ENCODE assay signal across 17 mouse cellular contexts in genomic region chr1:95448962-95449558, GRCm38 (mm10).
A peak's percentile ranks its signal among the peaks of the same experiment; 100 is the strongest.
DNase-seq lines count a peak whose midpoint lies in the region; ATAC-seq lines count a peak whose summit lies in the region.
"Had no signal": no experiment of that assay in that cellular context is flagged by ENCODE, and none has a peak within 500 bp of the region (broad histone marks: within the 10 kb centered on the region; RNA-seq: fewer than 3 reads in every experiment).

No protein-coding gene starts in this region.

- WGBS in hindbrain, embryonic 13.5 days = 71% methylated on average over 7 of the region's 7 CpGs
- 85% methylated on average over 7 of the region's 7 CpGs for WGBS in hindbrain, embryonic 10.5 days
- 46% methylated on average over 7 of the region's 7 CpGs for WGBS in neural tube, embryonic 15.5 days
- WGBS in embryonic facial prominence, embryonic 10.5 days = 83% methylated on average over 7 of the region's 7 CpGs

- peak; percentile 77 for ATAC-seq in hindbrain, embryonic 13.5 days (ENCODE audit: low FRiP score)
- peak; percentile 12; the same call in 1 of the 2 replicates for ATAC-seq in granulocyte monocyte progenitor cell, adult 5-6 weeks (replicated peaks; ENCODE audit: poor library complexity, severe bottlenecking)
- ATAC-seq in neural tube, embryonic 15.5 days (ENCODE audit: low FRiP score) = peak; percentile 87
- ATAC-seq: forebrain, embryonic 13.5 days had no signal

- no peak overlapping the region for H3K4me3 ChIP-seq in hindbrain, embryonic 13.5 days
- no peak overlapping the region for H3K4me3 ChIP-seq in hindbrain, embryonic 10.5 days
- H3K4me3 ChIP-seq in neural tube, embryonic 15.5 days (replicated peaks) = no peak overlapping the region
- no peak overlapping the region for H3K4me3 ChIP-seq in embryonic facial prominence, embryonic 10.5 days
- H3K4me3 ChIP-seq: forebrain, embryonic 13.5 days; gastrocnemius, adult 2 months; kidney, embryonic 15.5 days; limb, embryonic 15.5 days; myocyte had no signal

- no peaks in the 10 kb centered on the region for H3K4me1 ChIP-seq in hindbrain, embryonic 13.5 days (replicated peaks)
- no peaks in the 10 kb centered on the region for H3K4me1 ChIP-seq in hindbrain, embryonic 10.5 days (replicated peaks)
- H3K4me1 ChIP-seq in neural tube, embryonic 15.5 days = 0 out of 2 replicates have a peak, but pooled peaks cover 2% of the 10 kb centered on the region
- H3K4me1 ChIP-seq in embryonic facial prominence, embryonic 10.5 days = no peaks in the 10 kb centered on the region
- H3K4me1 ChIP-seq: kidney, embryonic 15.5 days; limb, embryonic 15.5 days had no signal

- no peaks in the 10 kb centered on the region for H3K36me3 ChIP-seq in hindbrain, embryonic 13.5 days
- no peaks in the 10 kb centered on the region for H3K36me3 ChIP-seq in hindbrain, embryonic 10.5 days
- no peaks in the 10 kb centered on the region for H3K36me3 ChIP-seq in neural tube, embryonic 15.5 days
- no peaks in the 10 kb centered on the region for H3K36me3 ChIP-seq in embryonic facial prominence, embryonic 10.5 days (replicated peaks)
- H3K36me3 ChIP-seq: kidney, embryonic 15.5 days; limb, embryonic 15.5 days had no signal

- H3K9ac ChIP-seq in hindbrain, embryonic 13.5 days = no peak overlapping the region
- H3K9ac ChIP-seq in neural tube, embryonic 15.5 days (replicated peaks) = no peak overlapping the region
- H3K9ac ChIP-seq: forebrain, embryonic 13.5 days; kidney, embryonic 15.5 days; limb, embryonic 15.5 days; lung, embryonic 14.5 days had no signal

- no peaks in the 10 kb centered on the region for H3K27me3 ChIP-seq in hindbrain, embryonic 13.5 days
- H3K27me3 ChIP-seq in hindbrain, embryonic 10.5 days (ENCODE audit: insufficient read depth, poor library complexity, severe bottlenecking) = no peaks in the 10 kb centered on the region
- H3K27me3 ChIP-seq in neural tube, embryonic 15.5 days (replicated peaks) = no peaks in the 10 kb centered on the region
- H3K27me3 ChIP-seq in embryonic facial prominence, embryonic 10.5 days (replicated peaks; ENCODE audit: low read depth, poor library complexity, severe bottlenecking) = no peaks in the 10 kb centered on the region
- H3K27me3 ChIP-seq: forebrain, embryonic 13.5 days; kidney, embryonic 15.5 days; limb, embryonic 15.5 days had no signal

- no peak for DNase-seq in hindbrain, embryonic 10.5 days (ENCODE audit: low spot score)
- DNase-seq in B cell, adult 2 months = peak; percentile 34 to 40
- no peak for DNase-seq in embryonic facial prominence, embryonic 10.5 days (ENCODE audit: low spot score)
- DNase-seq in gastrocnemius, adult 18-20 months (ENCODE audit: low spot score) = no peak
- DNase-seq: cerebellum, adult 9-11 months; embryo, embryonic 11 days; gastrocnemius, adult 2 months; lung, embryonic 14.5 days; right cerebral cortex, postnatal 4 days; thymus, postnatal 25 days had no signal

- H3K27ac ChIP-seq in hindbrain, embryonic 13.5 days = no peak overlapping the region
- H3K27ac ChIP-seq in hindbrain, embryonic 10.5 days = no peak overlapping the region
- H3K27ac ChIP-seq in neural tube, embryonic 15.5 days (replicated peaks) = 0 out of 2 replicates have a peak overlapping the region, but pooled peaks have one; percentile 37
- H3K27ac ChIP-seq in embryonic facial prominence, embryonic 10.5 days (replicated peaks) = no peak overlapping the region
- H3K27ac ChIP-seq: forebrain, embryonic 13.5 days; kidney, embryonic 15.5 days; limb, embryonic 15.5 days had no signal

- H3K9me3 ChIP-seq in hindbrain, embryonic 13.5 days = no peaks in the 10 kb centered on the region
- H3K9me3 ChIP-seq in hindbrain, embryonic 10.5 days = no peaks in the 10 kb centered on the region
- no peaks in the 10 kb centered on the region for H3K9me3 ChIP-seq in neural tube, embryonic 15.5 days (replicated peaks)
- H3K9me3 ChIP-seq in embryonic facial prominence, embryonic 10.5 days = no peaks in the 10 kb centered on the region
- H3K9me3 ChIP-seq: forebrain, embryonic 13.5 days; kidney, embryonic 15.5 days; limb, embryonic 15.5 days had no signal

- no peak overlapping the region for H3K4me2 ChIP-seq in hindbrain, embryonic 13.5 days
- H3K4me2 ChIP-seq in neural tube, embryonic 15.5 days = no peak overlapping the region
- H3K4me2 ChIP-seq: forebrain, embryonic 13.5 days; kidney, embryonic 15.5 days; limb, embryonic 15.5 days; lung, embryonic 14.5 days had no signal

Comparison
In these comparisons a context has a peak if more than half of its experiments do, and no peak if none do; other contexts are left out.
1. ATAC-seq: peak in every context shown above with its lines; median percentile 87 in neural tube, embryonic 15.5 days; 77 in hindbrain, embryonic 13.5 days; 12 in granulocyte monocyte progenitor cell, adult 5-6 weeks.
2. DNase-seq: peak in B cell, adult 2 months (2 of 2); none in hindbrain, embryonic 10.5 days (single experiment), embryonic facial prominence, embryonic 10.5 days (single experiment) and gastrocnemius, adult 18-20 months (single experiment).